Mouse (Mus musculus) gastrocnemius, adult 2 months (tissue): ENCODE measurements at regions not wholly inside any gene's neighbourhood (a gene's known extent, or its start where the extent isn't known, plus 50 kb on each side); places are given as distances from the start of the nearest gene placed in this dataset.

Experiments
- DNase-seq: peaks from one replicate; pipeline ENCODE4 v3.0.0; 2022
- H3K27ac ChIP-seq: fragments of 200-600 bp; 2 replicates; pipeline ENCODE4 v1.8.1; 2022; ENCODE audit warnings: mild to moderate bottlenecking
- H3K4me3 ChIP-seq: fragments of 200-600 bp; 2 replicates; pipeline ENCODE4 v1.8.1; 2022; ENCODE audit warnings: mild to moderate bottlenecking, moderate library complexity
- CTCF ChIP-seq: fragments of 200-600 bp; IDR thresholded peaks from 2 replicates; pipeline ENCODE4 v1.8.1; 2022; ENCODE audit warnings: antibody characterized with exemption, mild to moderate bottlenecking, moderate library complexity
- intact Hi-C: fragments of 180-260 bp; cut with DNase I; formaldehyde crosslinking; loops from one replicate; pipeline ENCODE4 v1.15.1; 2025

DNA sequence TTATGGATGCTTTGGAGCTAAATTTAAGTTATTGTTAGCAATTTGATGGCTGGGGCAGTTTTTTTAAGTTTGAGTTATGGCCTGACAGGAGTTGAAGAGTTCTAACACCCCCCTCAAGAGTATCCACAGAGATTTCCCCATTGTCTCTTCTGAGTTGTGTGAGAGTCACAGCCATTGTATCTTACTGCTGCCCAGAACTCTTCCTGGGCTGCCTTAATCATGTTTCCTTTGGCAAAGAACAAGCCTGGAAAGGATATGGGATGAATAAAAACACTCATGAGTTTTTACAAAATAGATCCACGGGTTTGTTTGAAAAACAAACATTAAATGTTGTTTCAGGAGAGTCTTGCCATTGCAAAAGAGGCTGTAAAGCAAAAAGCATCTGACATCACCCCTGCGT is 343.5 kb upstream of the Gm11146 start:
- Histone ChIP-seq H3K4me3 (no peak overlapping the region), H3K27ac (no peak overlapping the region)
- no peak for DNase-seq
- intact Hi-C loops, result no loop called here
- no peak for TF ChIP-seq CTCF

DNA sequence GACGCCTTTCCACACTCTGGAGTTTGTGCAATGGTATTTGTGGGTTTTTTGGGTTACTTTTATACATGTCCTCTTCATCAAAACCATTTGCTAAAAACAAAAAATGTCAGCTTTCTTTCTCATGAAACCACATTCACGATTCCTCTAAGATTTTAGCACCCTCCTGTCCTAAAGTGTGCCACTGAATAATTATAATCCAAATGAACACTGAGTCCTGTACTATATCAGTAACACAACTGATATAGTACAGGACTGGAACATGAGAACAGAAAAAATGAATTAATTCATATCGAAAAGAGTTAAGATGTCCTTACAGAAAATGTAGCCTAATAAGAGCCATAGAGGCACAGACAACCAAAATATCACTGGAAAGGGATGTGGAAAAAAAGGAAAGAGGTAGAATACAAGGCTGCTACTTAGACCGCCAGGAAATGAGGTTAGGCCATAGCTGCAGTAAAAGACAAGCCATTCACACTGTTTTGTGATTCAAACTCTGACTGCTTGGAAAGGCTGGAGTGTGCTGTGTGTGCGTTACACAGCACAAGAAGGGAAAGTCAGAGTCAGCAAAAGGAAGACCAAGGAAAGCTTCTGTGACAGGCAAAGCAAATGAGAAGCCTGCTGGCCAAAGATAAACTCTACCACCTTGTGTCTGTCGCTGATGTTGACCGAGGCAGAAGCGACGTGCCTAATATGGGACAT is 329.3 kb upstream of the Gm11146 start:
- no peak overlapping the region for H3K4me3 ChIP-seq
- no peak overlapping the region for H3K27ac ChIP-seq
- no peak for DNase-seq
- TF ChIP-seq CTCF, result no peak
- intact Hi-C loops, result no loop called here

DNA sequence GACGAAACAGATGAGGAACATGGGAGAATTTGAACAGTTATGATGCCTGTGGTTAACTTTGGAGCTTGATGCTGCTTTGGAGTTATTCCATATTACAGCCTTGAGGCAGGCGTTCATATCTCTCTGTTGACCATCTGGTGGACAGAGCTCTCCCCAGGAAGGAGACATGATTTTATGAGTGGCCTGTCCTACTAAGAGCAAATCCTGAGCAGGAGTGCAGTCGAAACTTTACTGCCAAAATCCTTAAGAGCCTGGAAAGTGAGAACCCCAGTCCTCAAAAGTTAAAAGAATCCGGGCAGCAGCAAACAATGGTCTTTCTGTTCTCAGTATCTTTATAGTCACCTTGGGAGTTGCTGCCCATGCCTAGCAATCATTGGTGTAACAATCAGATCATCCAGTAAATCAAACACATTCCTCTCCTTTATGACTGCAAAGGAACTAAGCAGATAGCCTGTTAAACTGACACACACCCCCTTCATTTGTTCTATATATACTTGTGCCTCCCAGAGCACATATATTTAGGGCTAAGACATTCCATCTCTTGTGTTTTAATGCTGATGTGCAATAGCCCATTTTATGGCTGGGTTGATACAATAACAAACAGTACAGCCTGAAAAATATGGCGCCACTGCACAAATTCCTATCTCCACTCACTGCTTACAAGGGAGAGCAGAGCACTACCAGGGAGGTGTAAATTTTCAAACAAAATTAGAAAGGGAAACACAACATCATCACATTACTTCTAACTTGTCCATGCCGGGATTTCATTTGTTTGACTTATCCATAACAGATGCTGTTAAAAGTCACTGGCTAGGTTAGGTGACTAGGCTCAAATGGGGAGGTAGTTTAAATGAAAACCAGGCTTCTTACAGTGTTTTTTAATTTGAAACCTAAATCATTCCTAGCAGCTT is 312.5 kb upstream of the Gm11146 start:
- intact Hi-C loops, result no loop called here
- no peak for TF ChIP-seq CTCF
- H3K4me3 ChIP-seq, result no peak overlapping the region
- no peak for DNase-seq
- H3K27ac ChIP-seq, result no peak overlapping the region

DNA sequence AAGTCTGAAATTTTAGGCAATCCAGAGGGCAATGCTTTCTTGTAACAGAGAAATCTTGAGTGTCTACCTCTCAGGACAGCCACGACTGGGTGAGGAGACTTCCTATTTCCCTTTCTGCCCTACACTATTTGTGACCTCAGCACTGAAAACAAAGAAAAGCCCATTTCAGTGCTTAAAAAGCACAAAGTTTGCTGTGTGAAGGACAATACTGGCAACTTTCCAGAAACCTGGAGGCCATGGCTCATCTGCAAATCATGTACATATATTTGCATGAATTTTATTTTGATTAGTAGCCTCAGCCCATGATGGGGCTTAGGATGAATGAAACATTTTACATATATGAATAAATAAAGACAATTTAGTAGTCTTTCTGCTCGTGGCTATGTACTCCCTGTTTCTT is 292.4 kb upstream of the Gm11146 start:
- no peak for TF ChIP-seq CTCF
- DNase-seq, result no peak
- no peak overlapping the region for H3K4me3 ChIP-seq
- intact Hi-C loops, result no loop called here
- no peak overlapping the region for H3K27ac ChIP-seq

DNA sequence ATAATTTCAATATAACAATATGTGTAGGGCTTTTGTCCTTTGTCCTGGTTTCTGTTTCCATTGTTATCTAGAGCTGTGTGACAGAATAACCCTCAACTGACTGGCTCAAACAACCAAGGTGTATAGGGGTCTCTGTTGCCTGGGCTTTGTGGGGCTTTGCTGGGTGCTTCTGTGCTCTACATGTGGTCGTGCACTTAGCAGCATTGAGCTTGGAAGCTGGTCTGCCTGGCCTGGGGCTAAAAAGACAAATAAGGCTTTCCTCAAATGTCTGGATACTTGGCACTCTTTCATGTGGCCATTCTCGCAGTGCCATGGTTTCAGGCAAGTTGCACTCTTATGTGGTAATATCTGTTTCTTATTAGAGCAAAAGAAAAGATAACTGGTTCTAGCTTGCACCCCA is 291.8 kb upstream of the Gm11146 start:
- no peak for DNase-seq
- Histone ChIP-seq H3K27ac (no peak overlapping the region), H3K4me3 (no peak overlapping the region)
- intact Hi-C loops, result no loop called here
- no peak for TF ChIP-seq CTCF

DNA sequence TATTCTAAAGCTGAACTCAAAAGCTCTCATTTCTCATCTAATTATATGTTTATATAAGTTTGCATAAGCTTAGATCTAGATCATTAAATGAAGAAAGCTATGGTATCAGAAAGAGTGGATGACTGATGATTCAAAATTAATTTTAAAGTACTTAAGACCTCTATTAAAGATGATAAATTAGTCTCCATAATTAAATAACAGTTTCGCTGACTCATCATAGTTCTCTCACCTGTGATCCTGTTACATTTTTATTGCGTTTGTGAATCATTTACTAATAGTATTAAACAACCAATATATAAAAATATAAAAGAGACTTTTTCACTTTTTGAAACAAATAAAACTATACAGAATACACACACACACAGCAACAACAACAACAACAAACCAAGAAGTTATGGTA is 290.8 kb upstream of the Gm11146 start:
- Histone ChIP-seq H3K4me3 (no peak overlapping the region), H3K27ac (no peak overlapping the region)
- DNase-seq, result no peak
- intact Hi-C loops, result no loop called here
- TF ChIP-seq CTCF, result no peak

DNA sequence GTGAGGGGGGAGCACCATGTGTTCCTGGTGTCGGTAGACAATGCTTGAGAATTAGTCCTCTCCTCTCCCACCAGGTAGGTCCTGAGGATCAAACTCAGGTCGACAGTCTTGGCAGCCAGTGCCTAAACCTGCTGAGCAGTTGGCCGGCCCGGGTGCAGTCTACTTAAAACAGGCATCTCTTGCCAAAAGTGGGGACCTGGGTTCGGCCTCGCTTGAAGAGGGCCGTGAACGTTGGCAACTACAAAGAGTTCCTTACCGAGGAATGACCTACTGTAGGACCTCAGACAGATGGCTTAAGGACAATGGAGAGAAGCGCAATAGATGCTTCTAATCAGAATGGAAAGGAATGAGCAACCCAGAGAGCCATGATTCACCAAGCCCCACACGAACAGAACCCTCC is 287.5 kb upstream of the Gm11146 start:
- no peak for TF ChIP-seq CTCF
- H3K4me3 ChIP-seq, result no peak overlapping the region
- intact Hi-C loops, result no loop called here
- no peak for DNase-seq
- H3K27ac ChIP-seq, result no peak overlapping the region

DNA sequence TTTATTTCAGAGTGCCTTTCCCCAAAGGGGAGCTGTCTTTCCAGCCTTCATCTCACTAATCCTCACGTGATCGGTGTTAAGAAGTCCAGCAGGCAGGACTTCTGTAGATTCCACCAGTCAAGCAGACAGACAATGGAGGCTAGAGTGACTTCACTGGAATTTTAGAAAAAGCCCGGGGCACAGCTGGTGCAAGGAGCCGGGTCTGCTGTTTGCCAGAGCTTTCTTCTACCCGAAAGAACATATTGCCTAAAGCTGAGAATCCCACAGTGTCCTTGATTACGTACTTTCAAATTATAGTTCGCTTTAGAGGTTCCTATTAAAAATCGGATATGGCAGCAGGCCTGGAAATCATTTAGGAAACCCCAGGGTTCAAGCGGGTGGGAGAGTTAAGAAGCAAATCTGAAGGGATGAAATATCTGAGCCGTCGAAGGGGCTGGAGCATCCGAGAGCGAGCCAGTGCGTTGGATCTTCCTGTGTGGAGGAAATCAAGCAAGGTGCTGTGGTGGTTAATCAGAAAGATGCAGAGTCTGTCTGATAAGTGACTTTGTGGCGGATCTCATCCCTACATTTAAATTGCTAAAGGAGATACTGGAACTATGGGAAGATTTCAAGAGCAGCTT is 283.3 kb upstream of the Gm11146 start:
- no peak for TF ChIP-seq CTCF
- intact Hi-C loops, result no loop called here
- no peak overlapping the region for H3K27ac ChIP-seq
- no peak for DNase-seq
- peak overlapping the region; percentile 11; the same call in 1 of the 2 replicates for H3K4me3 ChIP-seq

DNA sequence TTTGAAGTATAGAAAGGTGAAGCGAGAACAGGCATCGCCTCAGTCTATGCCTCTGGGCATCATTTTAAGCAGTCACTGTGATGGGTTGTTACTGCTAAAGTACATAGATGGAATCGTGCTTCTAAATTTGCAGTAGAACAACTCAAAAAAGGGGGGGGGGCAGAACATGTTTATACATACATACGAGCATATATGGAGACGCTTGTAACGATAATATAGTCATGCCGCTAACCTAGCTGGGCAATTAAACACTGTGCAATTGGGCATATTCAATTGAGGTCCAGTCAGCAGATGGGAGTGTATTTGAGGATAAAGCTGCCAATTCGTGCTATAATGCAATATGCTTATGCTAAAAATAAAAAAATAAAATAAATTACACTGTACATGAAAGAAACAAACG is 282.6 kb upstream of the Gm11146 start:
- no peak overlapping the region for H3K4me3 ChIP-seq
- TF ChIP-seq CTCF, result no peak
- no peak overlapping the region for H3K27ac ChIP-seq
- intact Hi-C loops, result no loop called here
- DNase-seq, result no peak

DNA sequence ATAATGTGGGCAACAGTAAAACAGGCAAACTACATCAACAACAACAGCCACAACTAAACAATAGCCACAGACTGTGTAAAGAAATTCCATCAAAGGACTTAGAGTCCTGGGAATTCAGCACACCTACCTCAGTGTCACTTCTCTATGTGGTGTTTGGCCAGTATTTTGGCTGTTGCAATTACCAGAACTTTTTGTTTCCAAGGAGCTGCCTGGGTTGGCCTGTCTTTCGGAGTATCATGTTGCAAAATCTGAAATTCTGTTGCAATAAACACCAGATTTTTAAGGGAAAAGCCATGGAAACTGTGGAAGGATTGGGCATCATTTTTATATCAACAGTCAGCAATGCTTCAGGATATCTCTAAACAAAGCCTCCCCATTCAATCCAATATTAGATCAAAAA is 275.1 kb upstream of the Gm11146 start:
- peak; percentile 23 for DNase-seq
- no peak overlapping the region for H3K4me3 ChIP-seq
- intact Hi-C loops, result no loop called here
- no peak for TF ChIP-seq CTCF
- peak overlapping the region; percentile 6; the same call in 1 of the 2 replicates for H3K27ac ChIP-seq

DNA sequence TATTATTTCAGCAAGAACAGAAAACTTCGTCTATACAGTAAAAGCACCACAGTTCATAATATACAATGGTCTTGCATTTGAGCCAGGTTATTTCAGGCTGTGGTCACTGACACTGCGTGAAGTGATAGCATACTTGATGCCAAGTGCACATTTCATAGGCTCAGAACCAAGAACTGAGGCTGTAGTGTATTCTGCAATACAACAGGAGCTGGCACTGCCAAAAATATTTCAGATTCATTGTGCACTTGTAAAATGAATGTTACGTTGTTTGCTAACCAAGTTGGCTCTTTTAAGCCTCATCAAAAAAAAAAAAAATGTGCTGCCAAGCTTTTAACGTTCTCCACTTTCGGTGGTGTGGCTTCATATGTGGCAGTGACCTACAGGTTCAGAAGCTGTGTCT is 261.4 kb upstream of the Gm11146 start:
- TF ChIP-seq CTCF, result no peak
- H3K4me3 ChIP-seq, result no peak overlapping the region
- no peak for DNase-seq
- H3K27ac ChIP-seq, result no peak overlapping the region
- intact Hi-C loops, result no loop called here

DNA sequence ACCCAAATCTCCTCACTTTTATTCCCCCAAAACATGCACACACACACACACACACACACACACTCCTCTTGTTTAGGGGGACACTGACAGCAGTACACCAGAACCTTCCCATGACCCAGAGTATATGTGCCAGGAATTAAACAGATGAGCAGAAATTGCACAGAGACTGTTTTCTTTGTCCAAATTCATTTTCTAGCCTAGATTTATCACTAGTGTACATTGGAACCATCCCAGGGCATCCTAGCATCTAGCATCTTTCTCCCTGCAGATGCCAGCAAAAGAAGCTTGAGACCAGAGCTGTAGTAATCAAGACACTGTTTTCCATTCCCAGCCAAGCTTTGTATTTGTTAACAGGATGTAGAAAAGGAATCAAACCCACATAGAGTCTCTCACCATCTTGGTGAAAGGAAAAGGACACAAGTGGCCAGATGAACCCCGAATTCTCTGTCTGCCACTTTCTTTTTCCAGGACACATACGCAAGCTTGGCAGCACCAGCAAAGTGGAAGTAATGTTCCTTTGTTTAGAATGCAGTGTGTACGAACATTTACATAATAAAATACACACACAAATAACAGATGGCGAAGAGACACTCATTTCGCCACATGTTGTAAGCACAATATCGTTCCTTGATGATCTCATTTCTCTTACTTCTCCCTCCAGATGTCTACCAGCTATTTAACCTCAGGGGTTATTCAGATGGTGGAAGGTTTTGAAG is 250.3 kb upstream of the Gm11146 start:
- DNase-seq, result no peak
- no peak overlapping the region for H3K27ac ChIP-seq
- TF ChIP-seq CTCF, result no peak
- H3K4me3 ChIP-seq, result no peak overlapping the region
- intact Hi-C loops, result no loop called here
